Mouse (Mus musculus) brain, embryonic 14.5 days (tissue): ENCODE data around the gene Usp48. TPM values are rescaled to one million over a fixed set of nuclear protein-coding genes. Genes with fewer than 3 reads are reported as not detected.

Experiments
- DNase-seq: peaks from one replicate; pipeline ENCODE4 v3.0.0-alpha.2; 2011; ENCODE audit warnings: low read depth
- CTCF ChIP-seq: fragments of 200-500 bp; IDR thresholded peaks from 2 replicates; pipeline ENCODE4 v1.5.1; 2012; ENCODE audit warnings: inconsistent platforms, mild to moderate bottlenecking, moderate library complexity, borderline replicate concordance; ENCODE audit not compliant: insufficient read depth, insufficient read length; ENCODE audit errors: extremely low read depth
- POLR2A ChIP-seq: fragments of 200-500 bp; IDR thresholded peaks from 2 replicates; pipeline ENCODE4 v1.6.1; 2012; ENCODE audit warnings: mild to moderate bottlenecking, inconsistent platforms, borderline replicate concordance; ENCODE audit not compliant: poor library complexity, insufficient read depth, insufficient read length, severe bottlenecking; ENCODE audit errors: extremely low read depth
- polyA plus RNA-seq: library from polyadenylated mRNA; depleted of rRNA; stranded (reverse); fragments of >200 nt; gene quantifications from 2 replicates; pipeline ENCODE4 v1.2.3, GENCODE M21; 2012

Gene Usp48
- polyA plus RNA-seq, 1 experiment: 134 TPM

GRCm38 (mm10) chr4:137589586-137589985, 4.0 kb upstream of the Usp48 start:
- TF ChIP-seq CTCF (no peak), POLR2A (no peak)
- no peak for DNase-seq

- TF ChIP-seq CTCF: no peak
- no peak for TF ChIP-seq POLR2A
- no peak for DNase-seq
Observed at GRCm38 (mm10) chr4:137590961-137591360, 2.6 kb upstream of the Usp48 start.

GRCm38 (mm10) chr4:137594496-137595270, 1.1 kb downstream of the Usp48 start:
- TF ChIP-seq CTCF (no peak), POLR2A (no peak)
- peak; percentile 71 for DNase-seq

- TF ChIP-seq CTCF (no peak), POLR2A (no peak)
- no peak for DNase-seq
Observed at GRCm38 (mm10) chr4:137597098-137597630, 3.6 kb downstream of the Usp48 start.

- no peak for TF ChIP-seq CTCF
- no peak for TF ChIP-seq POLR2A
- no peak for DNase-seq
Observed at GRCm38 (mm10) chr4:137598577-137598976, 5.0 kb downstream of the Usp48 start.

- TF ChIP-seq CTCF (no peak), POLR2A (no peak)
- no peak for DNase-seq
Observed at GRCm38 (mm10) chr4:137603449-137604171, 10.1 kb downstream of the Usp48 start.

- no peak for DNase-seq
- TF ChIP-seq POLR2A: no peak
- no peak for TF ChIP-seq CTCF
Observed at GRCm38 (mm10) chr4:137607023-137607422, 13.5 kb downstream of the Usp48 start.

GRCm38 (mm10) chr4:137609281-137609680, 15.7 kb downstream of the Usp48 start:
- no peak for DNase-seq
- TF ChIP-seq CTCF: no peak
- no peak for TF ChIP-seq POLR2A

GRCm38 (mm10) chr4:137609702-137610101, 16.1 kb downstream of the Usp48 start:
- no peak for DNase-seq
- no peak for TF ChIP-seq POLR2A
- TF ChIP-seq CTCF: no peak

GRCm38 (mm10) chr4:137610256-137610655, 16.7 kb downstream of the Usp48 start:
- TF ChIP-seq CTCF: no peak
- DNase-seq: no peak

GRCm38 (mm10) chr4:137622847-137623246, 29.3 kb downstream of the Usp48 start:
- no peak for DNase-seq
- TF ChIP-seq POLR2A (no peak), CTCF (no peak)

GRCm38 (mm10) chr4:137627476-137628235, 34.1 kb downstream of the Usp48 start:
- DNase-seq: peak; percentile 58
- TF ChIP-seq POLR2A (no peak), CTCF (no peak)
